Mouse (Mus musculus): Measurements from ENCODE around the gene Dgcr6.
"Not testable (repeated sequence)": the region's sequence is repeated elsewhere in the genome, so short reads cannot be mapped to it uniquely, and the experiment has no call there.

Gene Dgcr6

DNA sequence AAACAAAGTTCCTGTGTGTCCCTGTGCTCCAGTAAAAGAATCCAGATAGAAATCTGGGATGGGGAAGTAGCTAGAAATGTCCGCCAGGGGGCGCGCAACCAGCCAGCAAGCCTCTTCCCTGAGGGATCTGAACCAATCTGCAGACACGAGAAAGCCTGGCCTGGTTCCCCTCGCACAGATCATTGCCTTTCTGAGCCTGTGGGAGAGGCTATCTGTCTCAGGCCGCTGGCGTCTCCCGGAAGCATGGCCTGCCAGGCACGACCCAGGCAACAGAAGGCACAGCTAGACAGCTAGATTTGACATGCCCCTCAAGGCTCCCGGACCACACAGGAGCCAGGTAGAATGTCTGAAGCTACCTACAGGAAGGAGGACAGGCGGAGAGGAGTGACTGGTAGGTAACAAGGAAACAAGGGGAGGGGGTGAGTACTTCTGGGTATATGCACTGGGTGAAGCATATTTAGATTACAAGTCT is at the start of gene Dgcr6:
Dgcr6 (plus strand) TSS at position 130 of the 472 bp plus-strand sequence.
- no peak for DNase-seq (ENCODE audit: extremely low read depth, low read depth, low spot score)

DNA sequence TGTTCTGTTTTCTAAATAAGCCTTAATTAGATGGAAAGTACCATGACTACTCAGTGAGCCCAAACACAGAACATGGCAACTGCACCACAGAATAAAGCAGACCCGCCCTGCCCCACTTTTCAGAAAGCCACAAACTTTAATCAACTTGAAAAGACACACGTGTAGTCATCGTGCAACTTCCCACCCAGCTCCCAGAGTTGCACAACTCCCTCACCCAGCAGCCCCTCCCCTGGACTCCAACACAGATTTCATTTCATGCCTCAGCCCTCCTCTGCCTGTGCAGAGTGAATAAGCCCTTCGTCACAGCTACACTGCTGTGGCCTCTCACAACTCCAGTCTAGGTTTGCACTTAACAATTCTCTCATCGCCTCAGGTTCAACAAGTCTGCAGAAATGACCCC is 48.1 kb upstream of the Dgcr6 start:
- no peak for DNase-seq (ENCODE audit: extremely low read depth, low read depth, low spot score)

DNA sequence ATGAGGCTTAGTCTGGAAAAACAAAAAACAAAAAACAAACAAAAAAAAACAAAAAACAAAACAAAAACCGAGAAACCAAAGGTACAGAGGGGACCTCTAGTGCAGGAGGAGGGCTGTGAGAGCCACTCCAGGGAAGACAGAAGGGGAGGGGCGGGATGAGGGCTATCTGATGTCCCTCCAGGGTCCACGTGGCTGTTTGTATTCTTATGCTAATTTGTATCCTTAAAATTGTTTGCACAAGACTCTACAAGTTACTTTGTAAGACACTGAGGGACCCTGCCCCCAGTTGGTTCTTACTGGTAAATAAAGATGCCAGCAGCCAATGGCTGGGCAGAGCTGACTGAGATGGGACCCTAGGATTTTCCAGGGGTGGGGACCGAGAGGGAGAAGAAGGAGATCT is 45.6 kb upstream of the Dgcr6 start:
- DNase-seq (ENCODE audit: extremely low read depth, low read depth, low spot score): no peak

DNA sequence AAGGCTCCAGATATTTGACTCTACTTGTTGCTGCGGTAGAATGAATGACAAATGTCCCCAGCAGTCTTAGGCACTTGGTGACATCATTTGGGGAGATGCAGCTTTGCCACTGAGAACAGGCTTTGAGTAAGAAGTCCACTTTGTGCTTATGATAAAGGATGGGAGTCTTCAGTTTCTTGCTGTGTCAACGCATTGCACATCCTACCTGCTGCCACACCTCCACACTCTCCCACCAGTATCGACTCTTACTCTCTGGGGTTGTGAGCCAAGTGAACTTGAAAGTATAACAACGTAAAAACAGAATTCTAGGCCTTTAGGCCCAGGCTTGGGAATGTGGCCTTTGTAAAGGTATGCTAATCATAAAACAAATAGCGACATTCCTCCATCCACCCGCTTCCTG is 41.6 kb upstream of the Dgcr6 start:
- DNase-seq (ENCODE audit: extremely low read depth, low read depth, low spot score): no peak

DNA sequence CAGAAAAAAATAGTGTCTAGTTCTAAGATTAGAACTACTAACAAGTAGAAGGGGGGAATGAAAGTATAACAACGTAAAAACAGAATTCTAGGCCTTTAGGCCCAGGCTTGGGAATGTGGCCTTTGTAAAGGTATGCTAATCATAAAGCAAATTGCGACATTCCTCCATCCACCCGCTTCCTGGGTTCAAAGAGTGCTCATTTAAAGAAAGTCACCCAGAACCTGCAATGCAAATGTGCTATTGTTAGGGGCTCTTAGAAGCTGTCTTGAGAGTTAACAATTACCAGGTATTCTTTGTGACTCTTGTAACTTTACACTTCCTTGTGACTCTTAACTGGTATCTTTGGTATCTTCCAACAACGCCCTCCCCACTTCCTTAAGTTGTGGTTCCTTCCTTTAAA is 36.2 kb upstream of the Dgcr6 start:
- DNase-seq (ENCODE audit: extremely low read depth, low read depth, low spot score): not testable (repeated sequence)

DNA sequence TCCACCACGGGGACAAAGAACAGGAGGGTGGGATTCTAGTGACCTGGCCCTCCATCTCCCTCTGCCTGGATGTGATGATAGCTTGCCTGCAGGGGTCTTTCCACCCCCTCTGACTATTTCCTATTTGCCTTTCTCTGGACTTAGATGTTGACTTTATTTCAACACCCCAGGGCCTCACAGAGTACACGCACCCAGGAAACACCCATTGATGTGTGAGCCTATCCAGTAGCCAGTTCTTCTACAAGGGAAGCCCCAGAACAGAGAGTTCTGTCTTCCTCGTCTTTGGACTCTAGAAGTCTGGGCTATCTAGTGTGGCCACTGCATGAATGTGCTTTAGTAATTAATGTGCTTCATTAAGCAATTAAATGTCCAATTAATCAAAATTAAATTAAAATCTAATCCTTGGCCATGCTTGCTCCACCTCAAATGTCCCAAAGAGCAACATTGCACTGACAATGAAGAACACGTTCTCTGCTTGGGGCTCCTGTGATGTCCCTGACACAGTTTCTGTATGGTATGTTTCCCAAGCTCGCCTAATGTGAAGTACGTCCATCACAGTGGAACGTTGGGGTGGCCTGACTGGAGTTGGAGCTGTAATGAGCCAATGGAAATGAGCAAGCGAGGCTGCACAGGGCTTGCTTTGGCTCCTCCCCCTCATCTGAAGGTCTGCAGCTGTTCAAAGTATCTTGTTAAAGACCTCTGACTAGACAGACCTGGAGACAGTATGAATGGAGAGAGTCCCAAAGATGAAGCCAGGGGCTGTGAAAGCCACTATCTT is 29.7 kb upstream of the Dgcr6 start:
- no peak for DNase-seq (ENCODE audit: extremely low read depth, low read depth, low spot score)

DNA sequence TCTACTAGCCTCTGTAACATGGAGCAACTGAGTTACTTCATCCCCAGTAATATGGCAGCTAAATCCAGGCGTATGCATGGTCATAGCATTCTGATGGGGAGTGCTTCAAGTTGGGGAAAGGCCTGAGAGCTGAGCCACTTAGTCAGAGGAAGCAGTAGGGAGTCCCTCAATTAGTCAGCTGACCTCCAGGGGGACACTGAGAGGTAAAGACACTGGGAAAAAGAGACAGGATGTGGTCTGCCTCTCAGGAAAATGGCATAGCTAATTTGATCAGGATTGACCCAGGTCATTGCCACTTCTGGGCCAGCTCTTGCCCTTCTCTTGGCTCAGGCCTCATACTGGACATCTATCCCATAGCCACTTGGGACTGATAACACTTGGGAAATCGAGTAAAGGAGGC is 25.3 kb upstream of the Dgcr6 start:
- no peak for DNase-seq (ENCODE audit: extremely low read depth, low read depth, low spot score)

DNA sequence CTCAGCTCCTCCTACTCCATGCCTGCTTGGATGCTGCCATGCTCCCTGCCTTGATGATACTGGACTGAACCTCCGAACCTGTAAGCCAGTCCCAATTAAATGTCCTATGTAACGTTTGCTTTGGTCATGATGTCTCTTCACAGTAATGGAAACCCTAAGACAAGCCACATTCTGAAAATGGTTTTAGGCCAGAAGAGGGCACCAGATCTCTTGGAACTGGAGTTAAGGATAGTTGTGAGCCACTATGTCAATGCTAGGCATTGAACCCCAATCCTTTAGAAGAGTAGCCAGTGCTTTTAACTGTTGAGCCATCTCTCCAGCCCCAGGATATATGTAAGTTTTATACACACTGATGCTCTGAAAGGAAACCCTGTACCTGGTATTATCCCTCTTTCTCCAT is 20.9 kb upstream of the Dgcr6 start:
- no peak for DNase-seq (ENCODE audit: extremely low read depth, low read depth, low spot score)

DNA sequence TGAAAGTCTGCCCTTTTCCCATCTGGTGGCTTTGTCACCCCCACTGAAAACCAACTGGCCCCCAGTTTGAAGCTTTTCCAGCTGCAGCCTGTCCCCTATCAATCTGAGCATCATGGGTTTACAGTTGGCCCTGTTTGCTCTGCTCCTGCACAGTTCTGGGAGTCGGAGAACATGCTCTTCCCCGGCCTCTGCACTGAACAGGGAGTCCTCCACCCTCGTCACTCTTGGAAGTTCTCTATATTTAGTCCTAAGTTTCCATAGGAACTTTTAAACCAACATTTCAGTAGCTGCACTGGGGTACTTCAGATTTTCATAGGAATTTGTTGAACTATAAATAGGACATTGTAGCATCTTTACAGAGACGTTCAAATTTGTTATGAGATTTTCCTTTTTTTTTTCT is 19.4 kb upstream of the Dgcr6 start:
- DNase-seq (ENCODE audit: extremely low read depth, low read depth, low spot score): no peak

DNA sequence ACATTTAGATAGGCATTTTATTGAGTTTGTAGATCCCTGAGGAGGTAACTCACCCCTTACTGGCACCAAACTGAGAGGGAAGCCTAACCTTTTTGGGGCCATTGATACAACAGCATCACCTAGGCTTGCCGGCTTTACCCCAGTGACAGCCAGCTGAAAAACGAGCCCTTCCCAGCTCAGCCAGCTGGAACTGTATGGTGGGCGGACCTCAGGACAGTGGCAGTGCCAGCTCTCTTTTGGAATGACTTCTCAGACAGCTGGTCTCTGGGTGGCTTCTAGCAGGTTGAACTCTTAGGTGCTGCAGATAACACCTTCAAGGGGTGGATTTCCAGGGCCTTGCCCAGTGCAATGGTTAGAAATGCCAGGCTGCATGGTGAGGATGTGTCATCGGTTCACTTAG is 18.4 kb upstream of the Dgcr6 start:
- no peak for DNase-seq (ENCODE audit: extremely low read depth, low read depth, low spot score)

DNA sequence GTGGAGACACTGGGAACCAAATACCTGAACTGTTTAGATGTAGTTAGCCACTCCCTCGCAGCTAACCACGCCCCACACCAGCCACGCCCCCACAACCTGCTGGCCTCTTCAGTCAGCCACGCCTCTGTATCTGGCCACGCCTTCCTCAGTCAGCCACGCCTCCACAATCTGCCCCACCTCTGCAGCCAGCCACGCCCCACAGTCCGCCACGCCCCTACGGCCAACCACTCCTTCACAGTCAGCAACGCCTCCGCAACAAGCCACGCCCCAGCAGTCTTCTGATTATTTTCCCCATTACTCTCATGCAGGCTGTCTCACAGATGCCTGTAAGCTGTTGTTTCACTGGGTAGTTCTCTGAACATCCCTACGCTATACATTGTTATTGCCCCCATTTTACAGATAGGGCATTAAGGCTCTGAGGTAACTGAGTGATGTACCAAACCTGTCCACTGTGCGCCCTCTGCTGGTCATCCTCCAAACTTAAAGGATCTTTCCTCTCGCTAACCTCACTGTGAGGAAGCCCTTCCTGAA is 16.2 kb upstream of the Dgcr6 start:
- DNase-seq (ENCODE audit: extremely low read depth, low read depth, low spot score): no peak

DNA sequence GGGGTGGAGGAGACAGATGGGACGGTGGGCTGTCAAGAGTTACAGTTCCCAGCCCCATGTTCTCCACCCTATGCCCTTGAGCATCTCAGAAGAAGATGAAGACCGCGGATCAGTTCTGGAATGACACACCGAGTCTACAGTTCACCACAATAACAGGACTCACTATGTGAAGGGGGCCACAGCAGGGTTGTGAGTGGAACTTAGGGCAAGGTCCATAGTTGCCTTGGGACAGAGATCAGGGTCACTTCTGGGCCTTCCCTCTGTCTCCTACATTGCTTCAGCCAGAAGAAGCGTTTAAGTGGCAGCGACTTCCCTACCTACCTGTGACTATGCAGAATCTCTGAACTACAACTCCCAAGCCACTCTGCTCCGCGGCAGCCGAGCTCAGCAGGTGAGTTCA is 15.6 kb upstream of the Dgcr6 start:
- DNase-seq (ENCODE audit: extremely low read depth, low read depth, low spot score): no peak

DNA sequence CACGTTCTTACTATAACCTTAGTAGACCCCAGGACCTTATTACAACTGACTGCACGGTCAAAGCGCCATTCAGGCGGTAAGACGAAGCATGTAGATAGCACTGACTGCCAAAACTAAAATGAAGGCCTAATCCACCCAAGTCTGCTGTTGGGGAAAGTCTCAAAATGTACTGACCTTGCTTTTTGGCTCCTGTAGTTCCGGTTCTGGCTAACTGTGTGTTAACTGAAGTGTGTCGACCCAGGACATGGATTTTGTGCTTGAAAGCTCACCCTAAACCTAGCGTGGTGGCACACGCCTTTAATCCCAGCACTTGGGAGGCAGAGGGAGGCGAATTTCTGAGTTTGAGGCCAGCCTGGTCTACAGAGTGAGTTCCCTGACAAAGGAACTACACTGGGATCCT is 7.7 kb upstream of the Dgcr6 start:
- DNase-seq (ENCODE audit: extremely low read depth, low read depth, low spot score): no peak

DNA sequence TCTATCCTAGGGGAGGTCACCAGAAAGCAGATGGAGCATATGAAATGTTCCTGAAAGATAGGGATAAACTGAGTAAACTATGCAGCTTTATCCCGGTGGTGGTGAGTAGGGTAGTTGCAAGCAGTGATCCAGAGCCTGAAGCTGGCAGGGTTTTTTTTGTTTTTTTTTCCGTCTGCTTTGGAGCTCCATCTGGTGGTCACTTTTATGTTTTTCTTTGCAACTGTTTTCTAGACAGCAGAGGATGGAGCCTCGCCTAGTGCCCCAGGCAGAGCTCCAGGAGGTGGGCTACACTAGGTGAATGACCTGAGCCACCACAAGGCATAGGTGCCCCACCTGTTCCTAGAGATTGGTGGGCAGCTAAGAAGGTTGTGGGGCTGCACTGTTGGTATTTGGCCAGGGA is 5.0 kb upstream of the Dgcr6 start:
- no peak for DNase-seq (ENCODE audit: extremely low read depth, low read depth, low spot score)

DNA sequence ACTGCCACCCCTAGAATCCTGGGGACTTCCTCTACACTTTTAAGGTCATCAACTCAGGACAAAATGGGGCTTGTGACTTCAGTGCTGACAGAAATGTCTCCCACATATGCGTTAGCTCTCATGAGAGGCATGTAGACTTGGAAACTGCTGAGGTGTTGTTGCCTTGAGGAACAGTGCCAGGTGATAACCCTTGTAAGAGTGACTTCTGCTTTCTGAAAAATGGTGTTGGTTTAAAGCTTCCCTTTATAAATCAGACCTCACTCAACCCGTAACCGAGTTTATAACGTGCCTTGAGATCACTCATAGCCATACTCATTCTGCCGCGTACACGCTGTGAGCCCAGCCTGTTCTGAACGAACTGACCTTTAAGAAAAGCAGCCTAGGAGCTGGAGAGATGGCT is 4.6 kb upstream of the Dgcr6 start:
- DNase-seq (ENCODE audit: extremely low read depth, low read depth, low spot score): no peak

DNA sequence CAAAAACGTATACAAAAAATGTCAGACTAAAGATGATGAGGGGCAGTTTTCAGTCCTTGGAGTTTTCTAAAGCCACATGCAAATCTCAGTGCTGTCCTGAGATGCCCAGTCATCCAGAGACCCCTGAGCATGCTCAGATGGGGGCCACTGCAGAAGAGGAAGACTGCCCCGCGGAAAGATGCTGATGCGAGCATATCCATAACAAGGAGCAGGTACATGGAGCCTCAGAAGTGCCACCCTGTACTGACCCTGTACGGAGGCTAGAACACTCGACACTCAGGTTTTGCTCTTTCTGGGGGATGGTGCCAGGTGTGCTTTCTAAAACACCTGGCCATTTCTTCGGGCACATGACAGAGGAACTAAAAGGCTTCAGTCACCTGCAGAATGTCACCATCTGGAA is 338 bp upstream of the Dgcr6 start:
- DNase-seq (ENCODE audit: extremely low read depth, low read depth, low spot score): no peak

DNA sequence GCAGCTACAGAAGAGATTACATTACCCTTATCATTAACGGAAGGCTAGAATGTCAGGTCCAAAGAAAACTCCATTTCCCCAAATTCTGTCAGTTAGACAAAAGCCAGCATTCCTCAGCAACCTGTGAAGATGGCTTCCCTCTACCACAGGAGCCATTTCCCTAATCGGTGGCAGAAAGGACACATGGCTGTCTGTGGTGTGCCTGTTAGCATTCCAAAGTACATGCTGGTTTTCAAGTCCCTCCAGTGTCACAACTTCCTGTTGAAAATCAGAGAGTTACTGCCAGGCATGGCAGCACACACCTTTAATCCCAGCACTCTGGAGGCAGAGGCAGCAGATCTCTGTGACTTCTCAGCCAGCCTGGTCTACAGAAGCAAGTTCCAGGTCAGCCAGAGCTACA is 3.6 kb downstream of the Dgcr6 start:
- DNase-seq (ENCODE audit: extremely low read depth, low read depth, low spot score): no peak

DNA sequence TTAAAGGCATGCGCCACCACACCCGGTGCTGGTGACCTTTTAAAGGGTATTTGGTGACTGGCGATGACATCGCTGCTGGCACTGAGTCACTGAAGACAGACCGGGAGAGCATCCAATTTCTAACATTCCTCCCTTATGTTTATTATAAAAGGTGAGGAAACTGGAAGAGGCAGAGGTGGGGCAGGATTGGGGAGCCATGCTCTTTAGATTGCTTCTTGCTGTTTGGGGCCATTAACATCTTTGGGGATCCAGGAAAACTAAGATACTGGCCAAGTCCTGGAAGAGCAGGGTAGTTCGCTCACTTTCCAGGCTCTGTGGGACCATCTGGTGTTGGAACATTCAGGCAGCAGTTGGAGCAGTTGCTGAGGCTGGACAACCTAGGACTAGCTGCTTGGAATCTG is 5.7 kb downstream of the Dgcr6 start:
- DNase-seq (ENCODE audit: extremely low read depth, low read depth, low spot score): no peak

DNA sequence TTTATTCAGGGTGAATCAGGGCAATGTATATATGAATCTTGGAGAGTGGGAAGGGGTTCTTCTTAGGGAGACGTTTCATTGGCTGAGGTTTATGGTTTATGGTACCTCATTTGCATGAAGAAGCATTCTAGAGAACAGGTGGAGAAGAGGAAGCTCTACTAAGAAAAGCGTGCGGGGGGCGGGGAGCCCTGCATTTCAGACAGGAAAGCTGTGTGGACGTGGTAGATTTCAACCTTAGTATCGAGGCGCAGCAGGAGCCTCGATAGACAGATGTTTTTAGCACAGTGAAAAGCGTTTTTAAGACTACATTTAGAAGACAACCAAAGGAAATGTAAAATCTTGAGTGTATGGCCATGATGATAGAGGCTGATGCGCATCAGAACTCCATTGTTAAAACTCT is 6.6 kb downstream of the Dgcr6 start:
- DNase-seq (ENCODE audit: extremely low read depth, low read depth, low spot score): no peak

DNA sequence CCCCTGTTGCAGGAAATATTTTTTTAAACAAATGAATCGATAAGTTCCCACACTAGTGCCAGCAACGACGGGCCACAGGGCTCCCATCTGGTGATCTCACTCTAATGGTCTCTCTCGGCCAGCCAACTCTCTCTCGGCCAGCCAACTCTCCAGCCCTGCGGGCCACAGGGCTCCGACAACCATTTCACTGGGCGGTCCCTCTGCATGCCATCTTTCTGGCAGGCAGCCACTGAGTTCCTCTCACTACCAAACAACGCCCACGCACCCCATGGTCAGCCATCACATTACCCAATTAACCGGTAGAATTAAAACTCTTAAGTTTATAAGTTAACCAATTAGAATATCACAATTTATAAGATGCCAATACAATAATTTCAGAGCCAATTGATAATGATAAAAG is 8.5 kb downstream of the Dgcr6 start:
- no peak for DNase-seq (ENCODE audit: extremely low read depth, low read depth, low spot score)

DNA sequence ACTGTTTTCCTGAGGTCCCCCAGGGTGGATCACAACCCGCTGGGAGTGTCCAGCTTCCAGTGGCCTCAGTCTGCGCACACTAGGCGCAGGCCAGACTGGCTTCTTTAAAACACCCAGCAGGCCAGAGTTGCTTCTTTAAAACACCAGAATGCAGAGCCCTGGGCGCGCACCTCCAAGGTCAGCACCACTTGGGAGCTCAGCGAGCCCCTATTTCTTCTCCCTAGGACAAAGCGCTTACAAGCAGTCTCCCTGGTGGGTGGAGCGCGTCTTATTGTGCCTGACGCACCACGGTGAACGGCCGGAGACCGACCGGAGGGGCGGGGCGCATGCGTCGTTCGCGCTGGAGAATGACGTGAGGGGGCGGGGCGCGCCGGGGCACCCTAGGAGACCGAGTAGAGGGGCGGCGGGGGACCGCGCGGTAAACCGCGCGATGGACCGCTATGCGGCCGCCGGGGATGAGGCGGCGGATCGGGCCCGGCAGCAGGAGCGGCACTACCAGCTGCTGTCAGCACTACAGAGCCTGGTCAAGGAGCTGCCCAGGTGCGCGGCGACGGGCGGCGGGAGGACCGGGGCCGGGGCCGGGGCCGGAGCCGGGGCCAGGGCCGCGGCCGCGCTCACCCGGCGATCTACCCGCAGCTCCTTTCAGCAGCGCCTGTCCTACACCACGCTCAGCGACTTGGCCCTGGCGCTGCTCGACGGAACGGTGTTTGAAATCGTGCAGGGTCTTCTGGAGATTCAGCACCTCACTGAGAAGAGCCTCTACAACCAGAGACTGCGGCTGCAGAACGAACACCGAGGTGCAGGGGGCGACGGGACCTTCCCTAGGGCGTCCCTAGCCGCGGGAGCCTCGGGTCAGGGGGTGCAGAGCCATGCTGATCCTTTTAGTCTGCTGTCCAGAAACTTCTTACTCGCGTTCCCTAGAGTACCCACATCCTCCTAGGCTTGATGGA is 13.7 kb downstream of the Dgcr6 start:
- DNase-seq (ENCODE audit: extremely low read depth, low read depth, low spot score): no peak

Measured in fat pad, adult 2 months (tissue).